Mouse (Mus musculus): ENCODE results near the gene Ubqln4. TPM values are rescaled to one million over a fixed set of nuclear protein-coding genes. Genes with fewer than 3 reads are reported as not detected.

Ubqln4 gene
- polyA plus RNA-seq, 1 experiment from 2014 or later: 68.5 TPM

DNA sequence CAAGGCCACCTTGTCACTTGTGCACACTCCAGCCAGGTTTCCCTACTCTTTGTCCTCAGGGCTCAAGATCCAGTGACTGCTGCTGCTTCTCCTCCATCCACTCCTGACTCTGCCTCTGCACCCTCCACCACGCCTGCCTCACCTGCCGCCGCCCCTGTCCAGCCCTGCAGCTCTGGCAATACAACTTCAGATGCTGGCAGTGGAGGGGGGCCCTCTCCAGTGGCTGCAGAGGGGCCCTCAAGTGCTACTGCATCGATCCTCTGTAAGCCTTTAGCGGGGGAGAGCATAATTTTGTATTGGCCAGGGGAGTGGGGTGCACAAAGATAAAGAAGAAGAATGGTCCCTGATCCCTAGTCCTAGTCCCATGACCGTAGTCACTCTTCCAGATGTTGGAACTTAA is 2.2 kb downstream of the Ubqln4 start:
- Histone ChIP-seq H3K36me3 (ENCODE audit: insufficient read depth) (peaks cover 54% of the 10 kb centered on the region), H3K4me3 (ENCODE audit: low read depth, low read length) (no peak overlapping the region), H3K9me3 (ENCODE audit: low read depth, low read length) (no peaks in the 10 kb centered on the region), H3K27ac (ENCODE audit: low read depth) (no peak overlapping the region), H3K9ac (no peak overlapping the region), H3K4me1 (ENCODE audit: insufficient read depth) (0 out of 2 replicates have a peak, but pooled peaks cover 7% of the 10 kb centered on the region), H3K4me2 (no peak overlapping the region), H3K27me3 (ENCODE audit: insufficient read depth, low read length) (no peaks in the 10 kb centered on the region)
- no peak for ATAC-seq (ENCODE audit: insufficient read depth)
- no peak for DNase-seq
- 92% methylated on average over 6 of the region's 6 CpGs for WGBS
- TF ChIP-seq CTCF (IDR thresholded peaks at IDR 0.05; ENCODE audit: low read depth): no peak

DNA sequence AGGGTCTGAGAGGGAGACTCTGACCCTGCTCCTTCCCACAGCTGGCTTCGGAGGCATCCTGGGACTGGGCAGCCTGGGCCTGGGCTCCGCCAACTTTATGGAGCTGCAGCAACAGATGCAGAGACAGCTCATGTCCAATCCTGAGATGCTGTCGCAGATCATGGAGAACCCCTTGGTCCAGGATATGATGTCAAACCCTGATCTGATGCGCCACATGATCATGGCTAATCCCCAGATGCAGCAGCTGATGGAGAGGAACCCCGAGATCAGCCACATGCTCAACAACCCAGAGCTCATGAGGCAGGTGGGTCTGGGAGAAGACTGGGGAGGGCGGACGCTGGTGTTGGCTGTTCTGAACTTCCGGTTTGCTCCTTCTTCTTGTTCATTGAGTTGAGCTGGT is 3.1 kb downstream of the Ubqln4 start:
- H3K27ac ChIP-seq (ENCODE audit: low read depth): no peak overlapping the region
- peaks cover 63% of the 10 kb centered on the region for H3K36me3 ChIP-seq (ENCODE audit: insufficient read depth)

DNA sequence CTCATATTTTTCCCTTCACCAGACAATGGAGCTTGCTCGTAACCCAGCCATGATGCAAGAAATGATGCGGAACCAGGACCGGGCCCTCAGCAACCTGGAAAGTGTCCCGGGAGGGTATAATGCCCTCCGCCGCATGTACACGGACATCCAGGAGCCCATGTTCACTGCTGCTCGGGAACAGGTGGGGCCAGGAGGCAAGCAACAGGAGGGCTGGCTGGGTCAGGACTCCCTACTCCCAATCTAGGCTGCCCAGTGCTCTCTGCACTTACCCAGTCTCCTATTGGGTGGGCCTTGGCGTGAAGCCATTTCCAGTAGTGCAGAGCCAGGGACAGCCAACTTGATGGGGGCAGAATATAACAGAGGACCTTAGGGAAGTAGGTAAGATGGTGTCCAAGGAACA is 6.0 kb downstream of the Ubqln4 start:
- Histone ChIP-seq H3K27ac (ENCODE audit: low read depth) (no peak overlapping the region), H3K4me1 (ENCODE audit: insufficient read depth) (0 out of 2 replicates have a peak, but pooled peaks cover 4% of the 10 kb centered on the region), H3K27me3 (ENCODE audit: insufficient read depth, low read length) (no peaks in the 10 kb centered on the region), H3K9me3 (ENCODE audit: low read depth, low read length) (no peaks in the 10 kb centered on the region), H3K36me3 (ENCODE audit: insufficient read depth) (peaks cover 93% of the 10 kb centered on the region), H3K4me3 (ENCODE audit: low read depth, low read length) (no peak overlapping the region), H3K4me2 (no peak overlapping the region), H3K9ac (no peak overlapping the region)
- TF ChIP-seq CTCF (IDR thresholded peaks at IDR 0.05; ENCODE audit: low read depth): no peak
- WGBS: 96% methylated on average over 9 of the region's 9 CpGs
- DNase-seq (no peak), ATAC-seq (ENCODE audit: insufficient read depth) (no peak)

More for the DNA sequence above, 3.1 kb downstream of the Ubqln4 start:
- H3K4me1 ChIP-seq (ENCODE audit: insufficient read depth): 0 out of 2 replicates have a peak, but pooled peaks cover 7% of the 10 kb centered on the region
- H3K9me3 ChIP-seq (ENCODE audit: low read depth, low read length): no peaks in the 10 kb centered on the region
- no peak overlapping the region for H3K4me2 ChIP-seq
- no peak for TF ChIP-seq CTCF (IDR thresholded peaks at IDR 0.05; ENCODE audit: low read depth)
- no peak for ATAC-seq (ENCODE audit: insufficient read depth)
- H3K9ac ChIP-seq: no peak overlapping the region
- 94% methylated on average over 8 of the region's 8 CpGs for WGBS
- no peak for DNase-seq
- no peaks in the 10 kb centered on the region for H3K27me3 ChIP-seq (ENCODE audit: insufficient read depth, low read length)
- H3K4me3 ChIP-seq (ENCODE audit: low read depth, low read length): no peak overlapping the region

- no peak overlapping the region for H3K4me2 ChIP-seq
- DNase-seq (no peak), ATAC-seq (ENCODE audit: insufficient read depth) (no peak)
- no peaks in the 10 kb centered on the region for H3K27me3 ChIP-seq (ENCODE audit: insufficient read depth, low read length)
- no peak for TF ChIP-seq CTCF (IDR thresholded peaks at IDR 0.05; ENCODE audit: low read depth)
- peaks cover 100% of the 10 kb centered on the region for H3K36me3 ChIP-seq (ENCODE audit: insufficient read depth)
- no peaks in the 10 kb centered on the region for H3K4me1 ChIP-seq (ENCODE audit: insufficient read depth)
- 70% methylated on average over 4 of the region's 4 CpGs for WGBS
- H3K27ac ChIP-seq (ENCODE audit: low read depth): no peak overlapping the region
- H3K4me3 ChIP-seq (ENCODE audit: low read depth, low read length): no peak overlapping the region
- H3K9me3 ChIP-seq (ENCODE audit: low read depth, low read length): no peaks in the 10 kb centered on the region
- H3K9ac ChIP-seq: no peak overlapping the region
Measured at GRCm38 (mm10) chr3:88561989-88562388, 8.4 kb downstream of the Ubqln4 start.

- Histone ChIP-seq H3K9me3 (ENCODE audit: low read depth, low read length) (no peaks in the 10 kb centered on the region), H3K36me3 (ENCODE audit: insufficient read depth) (peaks cover 100% of the 10 kb centered on the region), H3K4me3 (ENCODE audit: low read depth, low read length) (no peak overlapping the region), H3K27ac (ENCODE audit: low read depth) (no peak overlapping the region), H3K4me2 (no peak overlapping the region), H3K27me3 (ENCODE audit: insufficient read depth, low read length) (no peaks in the 10 kb centered on the region), H3K4me1 (ENCODE audit: insufficient read depth) (no peaks in the 10 kb centered on the region), H3K9ac (no peak overlapping the region)
- DNase-seq (no peak), ATAC-seq (ENCODE audit: insufficient read depth) (no peak)
- WGBS: 72% methylated on average over 4 of the region's 4 CpGs
- TF ChIP-seq CTCF (IDR thresholded peaks at IDR 0.05; ENCODE audit: low read depth): no peak
Measured at GRCm38 (mm10) chr3:88563442-88563841, 9.9 kb downstream of the Ubqln4 start.

DNA sequence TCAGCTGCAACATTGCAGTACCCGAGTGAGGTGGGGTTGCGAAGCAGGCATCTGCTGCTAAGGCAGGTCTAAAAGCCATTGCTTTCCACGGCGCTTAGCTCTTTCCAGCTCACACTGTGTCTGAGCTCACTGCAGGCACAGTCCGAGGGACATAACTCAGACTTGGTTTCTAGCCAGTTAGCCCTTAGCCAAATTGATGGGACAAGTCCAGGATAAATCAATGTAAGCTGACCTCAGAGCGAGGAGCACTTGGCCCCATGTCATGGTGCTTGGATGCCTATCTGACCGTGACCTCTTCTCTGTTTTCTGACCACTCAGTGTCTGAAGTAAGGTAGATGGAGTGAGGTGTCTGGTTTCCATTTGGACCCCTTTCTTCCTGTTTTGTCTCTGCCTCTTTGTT is 10.4 kb downstream of the Ubqln4 start:
- H3K4me1 ChIP-seq (ENCODE audit: insufficient read depth): no peaks in the 10 kb centered on the region
- DNase-seq: no peak
- no peak for ATAC-seq (ENCODE audit: insufficient read depth)
- no peak overlapping the region for H3K9ac ChIP-seq
- H3K36me3 ChIP-seq (ENCODE audit: insufficient read depth): peaks cover 100% of the 10 kb centered on the region
- no peak overlapping the region for H3K27ac ChIP-seq (ENCODE audit: low read depth)
- no peaks in the 10 kb centered on the region for H3K9me3 ChIP-seq (ENCODE audit: low read depth, low read length)
- H3K27me3 ChIP-seq (ENCODE audit: insufficient read depth, low read length): no peaks in the 10 kb centered on the region
- WGBS: 84% methylated on average over 7 of the region's 7 CpGs
- no peak for TF ChIP-seq CTCF (IDR thresholded peaks at IDR 0.05; ENCODE audit: low read depth)
- no peak overlapping the region for H3K4me2 ChIP-seq
- no peak overlapping the region for H3K4me3 ChIP-seq (ENCODE audit: low read depth, low read length)

GRCm38 (mm10) chr3:88566116-88566515 is 12.6 kb downstream of the Ubqln4 start:
- no peak overlapping the region for H3K27ac ChIP-seq (ENCODE audit: low read depth)
- ATAC-seq (ENCODE audit: insufficient read depth): no peak
- H3K9ac ChIP-seq: no peak overlapping the region
- DNase-seq: no peak
- H3K4me2 ChIP-seq: no peak overlapping the region
- 90% methylated on average over 3 of the region's 3 CpGs for WGBS
- no peaks in the 10 kb centered on the region for H3K4me1 ChIP-seq (ENCODE audit: insufficient read depth)
- no peak for TF ChIP-seq CTCF (IDR thresholded peaks at IDR 0.05; ENCODE audit: low read depth)
- H3K36me3 ChIP-seq (ENCODE audit: insufficient read depth): peaks cover 91% of the 10 kb centered on the region
- H3K9me3 ChIP-seq (ENCODE audit: low read depth, low read length): no peaks in the 10 kb centered on the region
- H3K27me3 ChIP-seq (ENCODE audit: insufficient read depth, low read length): no peaks in the 10 kb centered on the region
- H3K4me3 ChIP-seq (ENCODE audit: low read depth, low read length): no peak overlapping the region

All from lung, embryonic 14.5 days (tissue).